Mouse (Mus musculus) lung, postnatal 36 days (tissue): Measurements from ENCODE around the gene Aqp6.

Experiments
- DNase-seq: peaks from one replicate; pipeline ENCODE4 v3.0.0; 2022; ENCODE audit warnings: mixed read lengths

Gene Aqp6

DNA sequence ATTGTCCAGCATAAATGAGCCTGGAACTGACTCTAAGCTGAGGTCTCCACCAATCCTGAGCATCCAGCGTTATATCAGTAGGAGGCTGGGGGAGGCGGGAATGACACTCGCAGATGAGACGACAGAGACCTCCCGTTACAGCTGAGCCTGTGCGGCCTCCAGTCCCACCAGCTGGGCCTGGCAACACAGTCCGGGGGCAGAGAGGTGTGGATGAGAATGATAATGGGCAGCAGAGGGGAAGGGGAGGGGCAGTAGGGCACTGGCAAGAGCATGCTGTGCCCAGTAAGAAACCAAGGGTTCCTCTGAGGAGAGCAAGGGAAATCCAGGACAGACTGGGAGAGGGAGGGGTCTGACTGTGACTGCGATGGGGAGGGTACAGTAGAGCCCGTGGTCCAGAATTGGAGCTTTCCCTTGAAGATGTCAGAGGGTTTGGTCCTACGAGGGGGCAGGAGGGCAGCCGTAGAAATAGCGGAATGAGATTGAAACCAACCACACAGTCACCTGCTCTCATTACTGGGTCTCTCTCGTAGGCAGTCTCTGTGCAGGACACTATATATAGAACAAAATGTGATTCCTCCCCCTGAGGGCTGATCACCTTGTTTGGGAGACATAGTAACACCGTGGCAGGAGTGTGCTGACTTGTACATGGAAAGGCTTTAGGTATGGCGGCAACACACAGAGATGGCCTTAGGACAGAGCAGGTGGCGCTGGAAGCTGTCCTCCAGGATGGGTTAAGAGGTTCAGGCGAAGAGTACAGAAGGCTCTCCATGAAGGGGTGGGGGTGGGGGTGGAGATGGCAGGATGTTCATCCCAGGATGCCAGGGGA lies 1.7 kb upstream of the Aqp6 start:
- no peak for DNase-seq

DNA sequence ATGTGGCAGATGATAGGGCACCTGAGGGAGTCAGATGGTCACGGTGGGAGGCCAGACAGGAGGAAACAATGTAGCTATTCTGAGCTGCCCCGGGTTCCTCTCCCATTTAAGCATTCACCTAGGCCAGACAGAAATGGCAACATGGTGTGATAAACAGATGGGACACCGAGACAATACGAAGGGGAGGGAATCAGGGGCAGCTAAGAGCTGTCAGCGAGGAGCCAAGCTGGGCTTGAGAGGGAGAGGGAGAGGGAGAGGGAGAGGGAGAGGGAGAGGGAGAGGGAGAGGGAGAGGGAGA lies 572 bp downstream of the Aqp6 start:
- no peak for DNase-seq

DNA sequence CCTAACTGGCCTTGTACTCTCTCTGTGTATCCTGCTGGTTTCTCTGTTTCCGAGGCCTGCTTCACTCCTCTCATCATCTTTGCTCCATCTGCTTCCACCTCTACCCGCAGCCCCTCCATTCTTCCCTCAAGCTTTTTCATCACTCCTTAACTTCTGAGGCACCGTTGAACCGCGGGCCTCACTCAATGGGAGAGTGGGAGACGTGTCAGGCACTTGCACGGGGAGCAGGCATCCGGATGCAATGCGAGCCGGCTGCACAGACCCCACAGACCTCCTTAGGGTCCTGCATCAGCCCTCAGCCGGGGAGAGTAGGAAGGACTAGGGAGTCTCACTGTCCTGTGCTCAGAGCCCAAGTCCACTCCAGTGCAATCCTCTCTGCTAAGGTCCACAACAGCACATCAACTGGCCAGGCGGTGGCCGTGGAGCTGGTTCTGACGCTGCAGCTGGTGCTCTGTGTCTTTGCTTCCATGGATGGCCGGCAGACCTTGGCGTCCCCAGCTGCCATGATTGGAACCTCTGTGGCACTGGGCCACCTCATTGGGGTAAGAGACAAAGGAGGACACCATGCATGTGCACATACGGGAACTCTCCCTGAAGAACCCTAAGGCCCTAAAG lies 1.1 kb downstream of the Aqp6 start:
- no peak for DNase-seq

DNA sequence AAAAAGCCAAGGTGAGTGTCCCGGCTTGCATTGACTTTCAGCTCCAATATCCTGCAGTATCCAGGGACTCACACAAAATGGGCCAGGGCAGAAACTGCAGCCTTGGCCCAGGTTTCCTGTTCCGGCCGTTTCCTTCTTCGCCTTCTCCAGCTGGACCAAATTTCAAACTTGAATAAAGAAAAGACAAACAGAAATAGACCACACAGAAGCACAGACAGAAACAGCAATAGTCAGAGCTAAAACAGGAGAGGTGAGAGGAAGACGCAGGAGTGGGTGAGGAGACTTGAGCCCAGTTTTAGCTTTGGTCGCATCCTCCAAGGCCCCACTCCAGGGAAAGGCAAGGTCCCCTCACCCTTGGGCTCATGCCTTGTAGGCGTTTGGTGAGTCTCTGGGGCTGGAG lies 2.0 kb downstream of the Aqp6 start:
- no peak for DNase-seq

DNA sequence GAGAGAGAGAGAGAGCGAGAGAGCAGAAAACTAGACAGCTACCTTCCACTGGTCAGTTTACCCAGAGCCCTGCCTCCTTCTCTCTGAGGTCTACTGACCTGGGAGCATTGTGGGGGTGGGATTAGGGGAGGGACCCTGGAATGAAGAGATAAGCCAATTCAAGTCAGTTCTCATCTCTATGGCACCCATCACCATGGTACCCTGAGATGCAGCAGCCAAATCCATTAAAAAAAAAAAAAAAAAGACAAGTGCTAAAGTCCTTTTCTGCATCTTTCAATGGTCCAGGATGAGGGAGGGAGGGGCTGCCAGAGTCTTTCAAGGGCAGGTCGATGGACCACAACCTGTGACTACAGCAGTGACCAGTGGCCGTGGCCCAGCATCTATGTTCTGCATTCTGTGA lies 4.4 kb downstream of the Aqp6 start:
- no peak for DNase-seq

DNA sequence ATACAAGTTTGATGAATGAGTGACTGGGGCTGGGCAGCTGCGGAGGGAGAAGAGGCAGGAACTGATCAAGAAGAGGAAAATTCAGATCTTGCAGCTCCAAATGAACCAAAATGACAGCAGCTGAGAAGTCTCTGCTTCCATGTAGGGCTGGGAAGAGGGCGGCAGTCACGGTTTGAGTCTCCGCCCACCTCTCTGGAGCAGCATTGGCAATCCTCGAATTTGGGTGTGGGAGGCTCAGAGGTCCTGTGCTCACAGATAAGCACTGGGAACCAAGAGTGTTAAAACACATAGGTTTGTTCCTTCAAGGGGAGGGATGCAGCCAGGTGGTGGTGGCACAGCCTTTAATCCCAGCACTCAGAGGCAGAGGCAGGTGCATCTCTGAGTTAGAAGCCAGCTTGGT lies 5.3 kb downstream of the Aqp6 start:
- no peak for DNase-seq

DNA sequence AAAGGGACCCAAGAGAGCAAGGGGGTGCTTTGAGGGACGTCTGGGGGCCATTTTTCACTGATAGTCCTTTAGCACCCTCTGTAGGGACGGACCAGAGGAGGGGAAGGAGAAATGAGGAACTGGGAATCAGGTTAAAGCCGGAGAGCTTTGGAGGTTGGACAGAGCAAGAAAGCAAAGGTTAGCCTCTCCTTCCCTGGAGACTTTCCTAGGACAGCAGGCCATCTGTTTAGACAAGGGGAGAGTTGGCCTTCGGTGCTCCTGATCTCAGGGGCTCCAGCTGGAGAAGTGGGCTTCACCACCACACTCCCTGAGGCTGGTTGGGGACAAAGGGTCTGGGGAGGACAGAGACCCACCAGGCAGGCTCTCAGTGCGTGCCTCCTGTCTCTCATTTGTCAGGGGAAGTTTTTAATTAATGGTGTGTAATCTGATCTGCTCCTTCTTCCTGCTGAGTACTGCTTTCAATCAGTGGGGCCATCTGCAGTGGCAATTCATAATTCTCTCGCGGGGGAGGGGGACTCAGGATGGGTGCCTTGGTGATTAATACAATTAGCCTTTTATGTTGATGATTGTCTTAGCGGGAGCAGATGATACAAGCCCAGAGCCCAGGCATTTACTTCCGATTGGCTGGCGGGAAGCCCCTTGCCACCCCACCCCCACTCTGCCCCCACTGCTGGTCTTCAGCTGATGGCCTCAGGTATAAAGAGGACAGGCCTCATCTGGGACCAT lies 6.4 kb downstream of the Aqp6 start:
- no peak for DNase-seq

DNA sequence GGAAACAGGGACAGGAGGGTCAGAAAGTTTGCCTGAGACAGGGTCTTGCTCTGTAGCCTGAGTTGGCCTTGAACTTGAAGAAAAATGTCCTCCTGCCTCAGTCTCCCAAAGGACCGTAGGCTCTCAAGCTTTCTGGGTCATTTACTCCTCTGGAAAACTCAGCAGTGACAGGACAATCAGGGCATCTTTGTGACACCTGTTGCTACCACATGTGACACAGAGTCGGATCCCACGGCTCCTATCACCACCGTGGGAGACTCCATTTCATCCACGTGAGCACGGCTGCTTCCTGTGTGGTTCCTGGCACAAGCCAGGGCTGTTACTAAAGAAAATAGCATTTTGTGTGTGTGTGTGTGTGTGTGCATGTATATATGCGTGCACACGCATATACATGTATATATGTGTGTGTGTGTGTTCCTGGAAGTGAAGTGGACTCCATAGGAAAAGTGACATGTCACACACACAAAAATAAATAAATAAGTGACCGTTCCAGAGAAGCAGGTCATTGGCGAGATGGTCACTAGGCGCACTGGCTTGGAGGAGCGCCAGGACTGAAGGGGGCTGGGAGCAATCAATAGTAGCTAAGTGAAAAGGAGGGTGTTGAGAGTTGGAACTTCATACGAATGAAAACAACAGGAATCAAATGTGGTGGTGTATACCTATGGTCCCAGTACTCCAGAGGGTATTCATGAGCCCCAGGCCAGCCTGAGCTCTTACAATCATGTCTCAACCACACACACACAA lies 7.4 kb downstream of the Aqp6 start:
- DNase-seq: no peak

DNA sequence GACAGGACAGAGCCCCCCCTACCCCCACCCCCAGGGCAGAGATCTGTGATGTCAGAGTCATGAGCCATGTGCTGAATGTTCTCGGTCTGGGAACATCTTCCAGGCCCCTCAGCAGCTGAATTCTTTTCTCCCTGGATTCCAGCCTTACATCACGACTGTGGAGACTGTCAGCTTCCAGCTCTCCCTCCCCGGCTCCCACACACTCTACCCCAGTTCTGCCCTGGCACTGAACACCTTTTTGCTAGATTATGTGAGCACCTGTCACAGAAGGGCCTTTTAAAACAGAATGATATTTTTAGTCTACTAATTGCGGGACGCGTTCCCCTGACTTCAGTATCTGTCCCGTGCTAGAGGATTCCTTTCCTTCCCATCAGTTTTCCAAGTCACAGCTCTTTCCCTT lies 10.4 kb downstream of the Aqp6 start:
- no peak for DNase-seq

DNA sequence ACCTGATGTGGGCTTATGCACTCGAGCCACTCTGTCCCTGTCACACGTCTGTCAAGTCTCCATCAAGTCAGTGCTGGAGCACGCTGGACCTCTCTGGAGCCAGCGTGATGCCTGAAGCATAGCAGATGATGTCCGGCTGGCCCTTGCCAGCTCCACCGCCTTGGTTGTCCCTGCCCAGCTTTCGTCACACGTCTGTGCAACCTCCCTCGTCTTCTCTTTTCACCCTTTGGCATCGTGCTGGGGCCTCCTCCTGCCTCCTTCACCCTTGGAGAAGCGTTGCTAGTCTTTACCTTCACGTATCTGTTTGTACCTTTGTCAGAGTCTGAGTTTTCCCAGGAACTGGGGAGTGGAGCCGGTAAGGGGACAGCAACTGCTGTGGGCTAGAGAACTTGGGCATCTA lies 13.1 kb downstream of the Aqp6 start:
- DNase-seq: no peak

DNA sequence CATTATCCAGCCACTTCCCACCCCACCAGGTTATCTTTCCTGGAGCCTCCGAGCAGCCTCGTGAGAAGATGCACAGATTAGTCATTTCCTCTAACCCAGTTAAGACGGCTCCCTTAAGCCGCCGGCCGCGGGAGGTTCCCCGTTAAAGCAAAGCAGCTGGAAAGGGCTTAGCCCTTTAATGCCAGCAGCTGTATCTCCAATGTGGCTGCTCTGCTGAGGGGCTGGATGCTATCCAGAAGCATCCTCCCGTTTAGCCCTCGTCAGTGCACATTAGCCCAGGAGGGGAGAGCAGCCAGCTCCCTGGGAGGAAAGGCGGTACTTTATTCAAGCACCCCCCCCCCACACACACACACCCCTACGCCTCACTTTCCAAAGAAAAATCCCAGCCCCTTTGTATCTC lies 13.6 kb downstream of the Aqp6 start:
- DNase-seq: peak; percentile 28

DNA sequence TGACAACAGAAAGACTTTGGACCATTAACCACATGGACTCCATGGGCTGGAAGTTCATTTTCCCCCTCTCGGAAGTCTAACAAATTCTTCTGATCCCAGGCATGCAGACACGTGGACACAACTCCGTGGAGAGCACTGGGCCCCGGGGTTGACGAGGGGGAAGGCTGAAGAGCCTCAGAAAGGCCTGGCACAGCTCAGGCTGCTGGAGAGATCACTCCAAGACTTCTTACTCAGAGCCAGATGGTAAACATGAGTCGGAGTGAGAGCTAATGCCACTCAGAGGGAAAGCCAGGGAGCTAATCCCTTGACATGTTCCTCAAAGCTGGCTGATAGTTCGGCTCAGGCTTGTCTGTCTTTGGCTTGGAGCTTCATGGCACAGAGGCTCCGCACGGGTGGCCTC lies 14.0 kb downstream of the Aqp6 start:
- DNase-seq: peak; percentile 61

DNA sequence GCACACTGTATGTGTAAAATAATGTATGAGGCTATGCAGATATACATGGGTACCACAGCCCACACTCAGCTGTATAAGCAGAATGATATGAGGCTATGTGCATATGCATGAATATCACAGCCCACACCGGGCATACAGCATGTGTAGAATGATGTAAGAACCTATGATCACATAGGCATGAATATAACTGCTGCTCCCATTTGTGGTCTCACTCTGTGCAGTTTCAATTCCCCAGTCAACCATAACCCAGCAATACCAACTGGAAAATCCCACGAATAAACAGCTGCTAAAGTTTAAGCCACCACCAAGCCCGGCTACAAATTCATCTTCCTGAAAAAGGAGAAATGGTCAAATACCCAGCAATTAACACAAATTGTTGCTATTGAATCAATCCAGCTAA lies 17.4 kb downstream of the Aqp6 start:
- DNase-seq: no peak

DNA sequence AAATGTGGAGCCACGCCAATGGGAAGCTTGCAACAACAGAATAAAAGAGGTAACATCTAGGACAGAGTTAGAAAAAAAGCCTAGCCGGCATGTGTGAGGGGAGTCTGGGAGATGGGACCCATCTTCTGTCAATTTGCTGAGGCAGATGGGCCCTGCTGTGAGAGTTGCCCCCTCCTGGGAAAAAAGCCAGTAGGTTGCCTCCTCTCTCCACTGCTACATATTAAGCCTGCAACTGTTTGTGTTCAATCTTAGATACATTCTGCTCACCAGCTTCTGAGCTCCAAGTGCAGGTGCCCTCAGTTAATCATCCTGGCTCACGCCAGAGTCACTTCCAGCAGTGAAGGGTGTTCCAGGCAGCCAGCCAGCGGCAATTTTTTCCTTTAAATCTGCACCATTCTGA lies 18.6 kb downstream of the Aqp6 start:
- no peak for DNase-seq

DNA sequence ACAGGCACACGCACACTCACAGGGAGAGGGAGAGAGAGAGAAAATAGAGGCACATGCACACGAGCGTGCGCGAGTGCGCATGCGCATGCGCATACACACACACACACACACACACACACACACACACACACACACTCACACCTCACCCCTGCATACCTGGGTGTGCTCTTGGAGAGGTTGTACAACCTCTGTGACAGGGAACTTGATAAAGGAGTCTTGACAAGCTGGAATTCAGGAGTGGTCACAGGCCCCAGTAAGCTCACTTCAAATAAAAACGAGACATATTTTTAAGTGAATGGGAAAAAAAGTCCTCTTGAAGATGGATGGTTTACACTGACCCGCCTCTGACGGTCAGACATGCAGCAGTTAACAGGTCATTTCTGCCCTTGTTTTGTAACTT lies 20.9 kb downstream of the Aqp6 start:
- peak; percentile 12 for DNase-seq

DNA sequence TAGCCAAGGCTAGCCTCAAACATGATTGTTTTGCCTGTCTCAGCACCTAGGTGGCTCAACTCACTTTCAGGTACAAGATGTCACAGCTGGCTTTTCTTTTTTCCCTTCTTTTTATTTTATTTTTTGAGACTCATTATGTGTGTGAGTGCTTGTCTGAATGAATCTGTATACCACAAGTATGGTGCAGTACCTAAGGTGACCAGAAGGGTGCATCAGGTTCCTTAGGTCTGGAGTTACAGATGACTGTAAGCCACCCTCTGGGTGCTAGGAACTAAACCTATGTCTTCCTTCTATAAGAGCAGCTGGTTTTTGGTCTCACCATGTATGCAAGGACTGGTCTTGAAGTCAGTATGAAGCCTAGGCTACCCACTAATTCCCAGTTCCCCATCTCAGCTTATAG lies 30.4 kb downstream of the Aqp6 start:
- peak; percentile 33 for DNase-seq

DNA sequence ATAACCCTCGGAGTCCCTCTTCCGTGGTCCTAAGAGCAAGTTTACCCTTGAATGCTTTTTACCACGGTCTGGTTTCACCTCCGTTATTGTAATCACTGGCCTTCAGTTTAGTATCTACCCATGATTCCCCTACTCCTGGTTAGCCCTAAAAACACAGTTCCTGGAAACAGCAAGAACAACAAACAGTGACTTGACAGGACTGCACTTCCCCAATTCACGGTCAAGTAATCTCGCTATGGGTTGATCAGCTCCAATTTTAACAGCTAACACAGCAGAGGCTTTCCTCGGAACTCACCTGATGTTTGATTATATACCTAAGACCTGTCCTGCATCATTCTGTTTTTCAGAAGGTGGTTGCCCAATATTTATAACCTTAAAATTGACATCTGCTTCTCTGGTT lies 33.5 kb downstream of the Aqp6 start:
- DNase-seq: no peak

DNA sequence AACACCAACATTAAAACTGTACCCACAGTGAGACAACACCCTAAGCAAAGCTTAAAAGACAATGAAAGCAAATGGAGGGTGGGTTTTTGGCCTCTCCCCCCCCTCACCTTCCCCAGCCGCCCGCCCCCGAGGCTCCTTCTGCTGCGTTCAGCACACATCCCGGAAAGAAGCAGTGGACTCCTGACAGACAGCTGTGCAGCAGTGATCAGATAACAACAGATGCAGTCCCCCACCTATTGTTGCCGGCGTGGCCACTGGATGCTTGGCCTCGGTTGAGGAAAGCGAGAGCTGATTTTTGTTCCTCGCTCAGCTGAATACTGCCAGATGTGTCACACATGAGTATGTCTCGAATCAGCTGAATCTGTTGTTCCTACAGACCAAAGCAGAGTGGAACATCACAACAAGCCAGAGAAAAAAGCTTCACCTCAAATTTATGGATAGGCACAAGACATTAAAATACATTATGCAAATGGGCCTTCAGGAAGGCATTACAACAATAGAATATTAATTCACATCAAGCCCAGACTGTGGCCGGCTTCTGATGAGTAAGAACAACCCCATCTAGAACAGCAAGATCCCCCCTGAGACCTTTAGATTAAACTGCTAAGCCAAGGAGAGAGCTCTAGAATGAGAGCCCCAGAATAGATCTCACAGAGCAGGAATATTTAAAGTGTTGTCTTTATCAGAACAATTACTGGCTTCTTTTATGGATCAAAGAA lies 36.4 kb downstream of the Aqp6 start:
- no peak for DNase-seq

DNA sequence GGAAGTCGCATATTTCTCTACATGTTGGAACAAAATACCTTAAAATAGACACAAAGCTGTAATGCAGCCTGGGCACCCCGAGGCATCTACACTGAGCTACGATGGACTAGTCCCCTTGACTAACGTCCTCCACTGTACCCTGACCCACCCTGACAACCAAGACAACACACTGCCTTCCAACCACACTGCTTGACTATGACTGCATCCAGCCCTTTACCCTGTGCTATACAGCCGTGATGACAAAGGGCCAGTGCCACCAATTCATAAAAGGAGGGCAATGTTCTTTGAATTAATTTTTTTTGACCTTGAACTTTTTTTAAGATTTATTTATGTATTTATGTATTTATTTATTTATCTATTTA lies 36.9 kb downstream of the Aqp6 start:
- DNase-seq: no peak

DNA sequence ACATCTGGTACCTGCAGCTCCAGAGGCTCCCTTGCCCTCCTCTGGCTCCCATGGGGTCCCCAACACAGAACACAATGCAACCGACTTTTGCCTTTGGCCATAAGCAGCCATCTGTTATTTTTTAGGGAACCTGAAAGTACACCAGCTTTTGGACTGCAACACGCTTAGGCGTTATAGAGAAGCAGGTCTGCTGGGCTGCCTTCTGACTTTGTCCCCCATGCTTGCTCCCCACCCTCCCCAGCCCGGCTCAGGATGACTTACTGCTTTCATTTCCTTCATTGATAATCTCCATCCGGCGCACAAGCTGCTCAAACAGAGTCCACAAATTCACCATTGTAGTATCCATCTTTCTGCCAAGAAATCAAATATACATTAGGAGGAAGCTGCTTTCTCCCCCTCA lies 41.4 kb downstream of the Aqp6 start:
- DNase-seq: no peak

DNA sequence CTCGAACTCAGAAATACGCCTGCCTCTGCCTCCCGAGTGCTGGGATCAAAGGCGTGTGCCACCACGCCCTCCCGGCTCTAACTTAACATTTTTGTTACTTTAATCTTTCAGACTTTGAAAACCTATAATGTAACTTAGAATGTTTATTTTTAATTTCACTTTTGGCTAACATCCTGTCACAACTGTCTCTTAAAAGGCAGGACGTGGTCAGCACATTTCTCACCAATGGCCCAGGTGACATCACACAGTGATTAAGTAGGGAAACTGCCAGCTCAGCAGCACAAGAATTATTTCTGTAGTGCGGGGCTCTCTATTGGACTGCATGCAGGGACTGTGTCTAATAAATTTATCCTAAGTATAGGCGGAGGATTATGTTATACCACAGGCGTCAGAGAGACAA lies 42.6 kb downstream of the Aqp6 start:
- DNase-seq: no peak

DNA sequence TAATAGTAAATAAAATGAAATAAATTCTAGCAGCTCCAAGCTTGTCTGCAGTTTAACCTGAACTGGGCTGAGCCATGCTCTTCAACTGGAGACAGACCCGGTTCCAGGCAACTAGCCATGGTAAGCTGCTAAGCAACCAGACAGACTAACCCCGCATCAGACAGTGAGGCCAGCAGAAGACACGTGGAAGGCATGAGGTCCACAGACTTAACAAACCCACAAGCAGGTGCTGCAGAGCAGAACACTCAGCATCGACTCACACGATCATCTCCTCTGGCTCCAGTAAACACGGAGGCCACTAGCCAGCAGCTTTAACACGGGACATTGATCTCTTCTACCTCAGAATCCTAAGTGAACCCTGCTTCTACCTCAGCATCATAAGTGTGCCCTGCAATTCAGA lies 43.6 kb downstream of the Aqp6 start:
- DNase-seq: no peak

DNA sequence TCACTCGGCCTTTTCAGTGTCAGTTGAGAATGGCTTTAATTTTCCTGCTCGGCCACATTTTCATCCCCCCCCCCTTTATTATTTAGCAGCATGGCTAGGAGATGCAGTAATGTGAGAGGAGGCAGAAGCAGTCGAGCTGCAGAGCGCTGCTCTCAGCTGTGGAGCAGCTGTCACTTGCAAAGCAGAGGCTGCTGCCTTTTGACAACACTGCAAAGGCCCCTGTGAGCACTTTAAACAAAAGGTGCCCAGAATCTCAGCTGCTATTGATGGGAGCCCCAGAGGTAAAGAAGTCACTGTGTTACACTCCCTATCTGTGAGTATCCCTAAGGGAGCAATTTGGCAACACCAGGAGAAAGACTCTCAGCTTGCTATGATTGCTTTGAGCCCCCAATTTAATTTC lies 47.1 kb downstream of the Aqp6 start:
- no peak for DNase-seq
